Mouse (Mus musculus): ENCODE data around the gene Coq10b. TPM values are rescaled to one million over a fixed set of nuclear protein-coding genes. Genes with fewer than 3 reads are reported as not detected.

Gene Coq10b
- total RNA-seq (2023) = 10 to 100 TPM; 27.5 to 28.8 TPM

GRCm38 (mm10) chr1:55052355-55052953 lies at the start of gene Coq10b:
Gene Coq10b, plus strand, starts transcription at chr1:55052770.

GRCm38 (mm10) chr1:55027253-55027801 lies 25.2 kb upstream of the Coq10b start, which contains the start of gene Sf3b1:
Gene Sf3b1, minus strand, starts transcription at chr1:55027481.

GRCm38 (mm10) chr1:55087932-55088610 lies 35.5 kb downstream of the Coq10b start, which contains the start of the genes Hspe1 and Hspd1:
Gene Hspe1, plus strand, starts transcription at chr1:55088132.
Gene Hspd1, minus strand, starts transcription at chr1:55088243.

Other genes with a start within 250 kb of the Coq10b start
- gene Ankrd44, start 126.4 kb upstream of the Coq10b start, total RNA-seq (2023) = 100 to 1,000 TPM; 250 to 277 TPM
- 100 to 1,000 TPM; 194 to 205 TPM for gene Sf3b1, start 25.3 kb upstream of the Coq10b start, total RNA-seq (2023)
- 10 to 100 TPM; 41.1 to 51.8 TPM for gene Hspe1, start 35.4 kb downstream of the Coq10b start, total RNA-seq (2023)
- gene Hspd1, start 35.5 kb downstream of the Coq10b start, total RNA-seq (2023) = 10 to 100 TPM; 55.1 to 72.4 TPM
- 10 to 100 TPM; 34.7 to 37.9 TPM for gene Mob4, start 78.5 kb downstream of the Coq10b start, total RNA-seq (2023)
- gene Rftn2, start 174.0 kb downstream of the Coq10b start, total RNA-seq (2023) = under 1 TPM; 0.64 to 0.97 TPM
- 1 to 10 TPM; 2.2 to 2.3 TPM for gene Mars2, start 184.4 kb downstream of the Coq10b start, total RNA-seq (2023)

Data from neutrophil, adult 83 days (primary cell).